Mouse (Mus musculus) myocyte (in vitro differentiated cells): Measurements from ENCODE around the gene Ifne.

ENCODE experiments used
- CEBPB ChIP-seq: IDR thresholded peaks from 2 replicates; pipeline ENCODE4 v1.6.1; 2011; ENCODE audit warnings: mild to moderate bottlenecking, moderate library complexity; ENCODE audit not compliant: poor library complexity, insufficient read depth, severe bottlenecking
- POLR2A ChIP-seq: IDR thresholded peaks from one replicate; pipeline ENCODE4 v1.6.1; 2011; ENCODE audit warnings: low read depth, mild to moderate bottlenecking, control low read depth, moderate library complexity; ENCODE audit not compliant: insufficient read length
- REST ChIP-seq: IDR thresholded peaks from one replicate; pipeline ENCODE4 v1.6.1; 2011; ENCODE audit warnings: mild to moderate bottlenecking, control low read depth, moderate library complexity; ENCODE audit not compliant: insufficient read depth, insufficient read length

DNA sequence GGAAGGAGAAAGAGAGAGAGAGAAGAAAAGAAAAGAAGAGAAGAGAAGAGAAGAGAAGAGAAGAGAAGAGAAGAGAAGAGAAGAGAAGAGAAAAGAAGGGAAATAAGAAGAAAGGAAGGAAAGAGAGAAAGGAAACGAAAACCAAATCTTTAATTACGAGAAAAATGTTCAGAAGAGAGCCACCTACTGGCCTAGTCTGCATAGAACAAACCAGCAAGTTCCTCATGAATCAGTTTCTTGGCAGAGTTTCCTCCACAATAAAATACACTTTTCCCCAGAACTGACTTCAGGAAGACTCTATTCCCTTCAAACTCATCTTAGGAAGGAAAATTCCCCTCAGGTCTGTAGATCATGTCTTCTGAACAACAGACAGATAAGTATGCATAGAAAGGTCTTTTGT is 34.7 kb downstream of the Ifne start:
- TF ChIP-seq POLR2A: no peak
- TF ChIP-seq CEBPB: no peak
- TF ChIP-seq REST: no peak
